Mouse (Mus musculus) forebrain, embryonic 11.5 days (tissue): Measurements from ENCODE around the gene Mov10. TPM values are rescaled to one million over a fixed set of nuclear protein-coding genes. Genes with fewer than 3 reads are reported as not detected.
"Not testable (repeated sequence)": the region's sequence is repeated elsewhere in the genome, so short reads cannot be mapped to it uniquely, and the experiment has no call there.

Experiments
- ATAC-seq: fragments of 200-750 bp; cut with Nextera tagmentation; replicated peaks from 2 replicates; pipeline ENCODE4 v1.8.0; 2017; ENCODE audit warnings: moderate TSS enrichment; ENCODE audit not compliant: low FRiP score
- DNase-seq: peaks from one replicate; pipeline ENCODE4 v3.0.0-alpha.2; 2017; ENCODE audit warnings: low spot score
- H3K27ac ChIP-seq: fragments of 300-500 bp; sonication (generic); 2 replicates; pipeline ENCODE4 v1.5.1; 2014; ENCODE audit warnings: low read depth, low read length
- H3K27me3 ChIP-seq: fragments of 300-500 bp; sonication (generic); 2 replicates; pipeline ENCODE4 v1.6.1; 2014; ENCODE audit warnings: mild to moderate bottlenecking, low read length, mixed read lengths; ENCODE audit not compliant: control insufficient read depth, insufficient read depth
- H3K36me3 ChIP-seq: fragments of 300-500 bp; sonication (generic); 2 replicates; pipeline ENCODE4 v1.6.1; 2014; ENCODE audit warnings: mild to moderate bottlenecking, low read length, moderate library complexity, mixed read lengths; ENCODE audit not compliant: control insufficient read depth, insufficient read depth
- H3K4me1 ChIP-seq: fragments of 300-500 bp; sonication (generic); replicated peaks from 2 replicates; pipeline ENCODE4 v1.6.1; 2014; ENCODE audit warnings: low read length, mixed read lengths; ENCODE audit not compliant: control insufficient read depth, insufficient read depth
- H3K4me2 ChIP-seq: fragments of 300-500 bp; sonication (generic); 2 replicates; pipeline ENCODE4 v1.6.1; 2014; ENCODE audit warnings: low read depth, mild to moderate bottlenecking, low read length, moderate library complexity, mixed read lengths; ENCODE audit not compliant: severe bottlenecking
- H3K4me3 ChIP-seq: fragments of 300-500 bp; sonication (generic); 2 replicates; pipeline ENCODE4 v1.5.1; 2014; ENCODE audit warnings: low read depth, low read length
- H3K9ac ChIP-seq: fragments of 300-500 bp; sonication (generic); 2 replicates; pipeline ENCODE4 v1.6.1; 2014; ENCODE audit warnings: low read length
- H3K9me3 ChIP-seq: fragments of 300-500 bp; sonication (generic); 2 replicates; pipeline ENCODE4 v1.6.1; 2016; ENCODE audit warnings: low read length, mixed read lengths; ENCODE audit not compliant: control insufficient read depth
- WGBS: fragments of 180-500 bp; shearing (Covaris S2); extraction: QIAGEN DNeasy Blood & Tissue Kit; methylation state at CpG from one replicate; pipeline ENCODE4 v1.1.7; 2014; 5-methylcytosine and 5-hydroxymethylcytosine counted together
- polyA plus RNA-seq: library from polyadenylated mRNA; unstranded; fragments of >200 nt; fragmentation: Nextera tagmentation; extraction: Ambion mirVana; gene quantifications from 2 replicates; pipeline ENCODE4 v1.2.1, GENCODE M21; 2014

The Mov10 gene
- polyA plus RNA-seq, 1 experiment from 2014 or later: 15.3 TPM

- no peak overlapping the region for H3K4me3 ChIP-seq
- 68% methylated on average over 2 of the region's 2 CpGs for WGBS
- ATAC-seq: no peak
Observed at GRCm38 (mm10) chr3:104815346-104815745, 3.0 kb downstream of the Mov10 start.

GRCm38 (mm10) chr3:104814746-104815145 lies 3.6 kb downstream of the Mov10 start:
- DNase-seq (no peak), ATAC-seq (no peak)
- Histone ChIP-seq H3K9ac (no peak overlapping the region), H3K4me3 (no peak overlapping the region), H3K4me1 (peaks cover 6% of the 10 kb centered on the region; the same call in 1 of the 2 replicates), H3K27me3 (no peaks in the 10 kb centered on the region), H3K4me2 (no peak overlapping the region), H3K36me3 (no peaks in the 10 kb centered on the region), H3K27ac (no peak overlapping the region), H3K9me3 (no peaks in the 10 kb centered on the region)
- WGBS: 100% methylated on average over 1 of the region's 1 CpGs

More at GRCm38 (mm10) chr3:104815346-104815745, 3.0 kb downstream of the Mov10 start:
- H3K27ac ChIP-seq: no peak overlapping the region
- peaks cover 6% of the 10 kb centered on the region; the same call in 1 of the 2 replicates for H3K4me1 ChIP-seq
- H3K36me3 ChIP-seq: no peaks in the 10 kb centered on the region
- H3K4me2 ChIP-seq: no peak overlapping the region
- no peaks in the 10 kb centered on the region for H3K9me3 ChIP-seq
- no peak overlapping the region for H3K9ac ChIP-seq
- H3K27me3 ChIP-seq: no peaks in the 10 kb centered on the region
- DNase-seq: no peak

GRCm38 (mm10) chr3:104813227-104813626 lies 5.1 kb downstream of the Mov10 start:
- H3K4me2 ChIP-seq, DNase-seq, H3K9ac ChIP-seq, H3K27me3 ChIP-seq, ATAC-seq, H3K4me1 ChIP-seq, H3K27ac ChIP-seq, H3K36me3 ChIP-seq, H3K9me3 ChIP-seq, H3K4me3 ChIP-seq: not testable (repeated sequence)
- WGBS: 87% methylated on average over 7 of the region's 7 CpGs

GRCm38 (mm10) chr3:104812254-104812653 lies 6.1 kb downstream of the Mov10 start:
- Histone ChIP-seq H3K9me3 (no peaks in the 10 kb centered on the region), H3K4me1 (0 out of 2 replicates have a peak, but pooled peaks cover 2% of the 10 kb centered on the region), H3K9ac (no peak overlapping the region), H3K27me3 (no peaks in the 10 kb centered on the region), H3K36me3 (no peaks in the 10 kb centered on the region), H3K27ac (no peak overlapping the region), H3K4me3 (no peak overlapping the region), H3K4me2 (no peak overlapping the region)
- no peak for DNase-seq
- 83% methylated on average over 4 of the region's 4 CpGs for WGBS
- no peak for ATAC-seq

- no peaks in the 10 kb centered on the region for H3K36me3 ChIP-seq
- no peak for ATAC-seq
Observed at GRCm38 (mm10) chr3:104811752-104812151, 6.6 kb downstream of the Mov10 start.

GRCm38 (mm10) chr3:104805539-104805938 lies 12.8 kb downstream of the Mov10 start:
- ATAC-seq (no peak), DNase-seq (no peak)
- no peaks in the 10 kb centered on the region; the same call in 1 of the 2 replicates for H3K36me3 ChIP-seq
- no peak overlapping the region for H3K27ac ChIP-seq
- H3K4me2 ChIP-seq: no peak overlapping the region
- H3K4me1 ChIP-seq: no peaks in the 10 kb centered on the region
- 85% methylated on average over 9 of the region's 9 CpGs for WGBS
- no peak overlapping the region for H3K4me3 ChIP-seq
- no peak overlapping the region for H3K9ac ChIP-seq
- no peaks in the 10 kb centered on the region for H3K9me3 ChIP-seq
- H3K27me3 ChIP-seq: no peaks in the 10 kb centered on the region

More at GRCm38 (mm10) chr3:104811752-104812151, 6.6 kb downstream of the Mov10 start:
- 11% methylated on average over 3 of the region's 3 CpGs for WGBS
- Histone ChIP-seq H3K9ac (no peak overlapping the region), H3K4me2 (no peak overlapping the region), H3K4me3 (no peak overlapping the region), H3K27me3 (no peaks in the 10 kb centered on the region), H3K9me3 (no peaks in the 10 kb centered on the region), H3K4me1 (0 out of 2 replicates have a peak, but pooled peaks cover 2% of the 10 kb centered on the region), H3K27ac (no peak overlapping the region)
- DNase-seq: no peak

- Histone ChIP-seq H3K9me3 (no peaks in the 10 kb centered on the region), H3K9ac (no peak overlapping the region), H3K27me3 (no peaks in the 10 kb centered on the region), H3K36me3 (no peaks in the 10 kb centered on the region; the same call in 1 of the 2 replicates), H3K4me3 (no peak overlapping the region), H3K4me1 (no peaks in the 10 kb centered on the region), H3K4me2 (no peak overlapping the region), H3K27ac (no peak overlapping the region)
- DNase-seq (no peak), ATAC-seq (no peak)
- WGBS: 95% methylated on average over 10 of the region's 10 CpGs
Observed at GRCm38 (mm10) chr3:104804312-104804711, 14.1 kb downstream of the Mov10 start.

- no peak for DNase-seq
- H3K4me3 ChIP-seq: no peak overlapping the region
- no peaks in the 10 kb centered on the region; the same call in 1 of the 2 replicates for H3K36me3 ChIP-seq
- H3K4me1 ChIP-seq: no peaks in the 10 kb centered on the region
- 90% methylated on average over 6 of the region's 6 CpGs for WGBS
- H3K27ac ChIP-seq: no peak overlapping the region
- H3K4me2 ChIP-seq: no peak overlapping the region
- no peak for ATAC-seq
- no peak overlapping the region for H3K9ac ChIP-seq
- H3K27me3 ChIP-seq: no peaks in the 10 kb centered on the region
- H3K9me3 ChIP-seq: no peaks in the 10 kb centered on the region
Observed at GRCm38 (mm10) chr3:104801481-104801880, 16.9 kb downstream of the Mov10 start.

- DNase-seq (no peak), ATAC-seq (no peak)
- Histone ChIP-seq H3K9ac (no peak overlapping the region), H3K27ac (no peak overlapping the region), H3K36me3 (no peaks in the 10 kb centered on the region; the same call in 1 of the 2 replicates), H3K4me3 (no peak overlapping the region), H3K4me1 (no peaks in the 10 kb centered on the region), H3K9me3 (no peaks in the 10 kb centered on the region), H3K27me3 (no peaks in the 10 kb centered on the region), H3K4me2 (no peak overlapping the region)
- WGBS: 95% methylated on average over 11 of the region's 11 CpGs
Observed at GRCm38 (mm10) chr3:104800681-104801080, 17.7 kb downstream of the Mov10 start.
